ENCODE assay signal across 17 mouse cellular contexts in the genomic region with DNA sequence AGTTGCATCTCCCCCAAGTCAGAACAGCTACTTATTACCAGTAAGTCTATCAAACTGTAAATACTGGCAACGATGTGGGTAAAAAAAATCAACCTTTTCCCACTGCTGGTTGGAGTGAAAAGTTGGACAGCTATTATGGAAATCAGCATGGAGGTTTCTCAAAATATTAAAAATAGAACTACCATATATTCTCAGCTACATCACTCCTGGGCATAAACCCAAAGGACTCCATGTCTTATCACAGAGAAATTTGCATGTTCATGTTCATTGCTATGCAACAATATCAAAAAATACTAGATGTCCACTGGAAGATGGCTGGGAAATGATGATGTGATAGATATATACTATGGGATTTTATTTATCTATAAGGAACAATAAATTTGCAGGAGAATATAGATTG.
"Had no signal": no experiment of that assay in that cellular context is flagged by ENCODE, and none has a peak within 500 bp of the region (broad histone marks: within the 10 kb centered on the region; RNA-seq: fewer than 3 reads in every experiment).

No protein-coding gene starts in this region.

- ATAC-seq: liver, embryonic 12.5 days; liver, postnatal 0 days; lung, postnatal 0 days; midbrain, embryonic 13.5 days; midbrain, embryonic 15.5 days; midbrain, embryonic 16.5 days had no signal

- DNase-seq: left cerebral cortex, postnatal 4 days; liver; liver, embryonic 13.5 days; liver, postnatal 0 days; lung, adult 18-20 months; lung, adult 2 months; lung, embryonic 14.5 days; lung, postnatal 10 days; lung, postnatal 14 days; lung, postnatal 36 days; lung, postnatal 4 days; midbrain, embryonic 14.5 days had no signal
